Comparison of ENCODE assay signal across 15 mouse cellular contexts in genomic region chr16:87771926-87772325, GRCm38 (mm10).
"Had no signal": no experiment of that assay in that cellular context is flagged by ENCODE, and none has a peak within 500 bp of the region (broad histone marks: within the 10 kb centered on the region; RNA-seq: fewer than 3 reads in every experiment).

No protein-coding gene starts in this region.

- DNase-seq: liver; liver, embryonic 13.5 days; liver, postnatal 0 days; lung, postnatal 14 days; retina, postnatal 1 day; thymus, postnatal 4 days had no signal

- ATAC-seq: hindbrain, postnatal 0 days; liver, postnatal 0 days; midbrain, embryonic 16.5 days had no signal

- H3K4me2 ChIP-seq: limb, embryonic 12.5 days; liver, embryonic 13.5 days; lung, embryonic 15.5 days; midbrain, embryonic 12.5 days; neural tube, embryonic 13.5 days had no signal

- H3K9ac ChIP-seq: limb, embryonic 12.5 days; liver, embryonic 13.5 days; liver, postnatal 0 days; lung, embryonic 15.5 days; midbrain, embryonic 12.5 days; neural tube, embryonic 13.5 days had no signal

- H3K27ac ChIP-seq: hindbrain, postnatal 0 days; layer of hippocampus, adult 2 months; limb, embryonic 12.5 days; liver, embryonic 13.5 days; lung, embryonic 15.5 days; macrophage; midbrain, embryonic 12.5 days; neural tube, embryonic 13.5 days had no signal

- H3K4me3 ChIP-seq: layer of hippocampus, adult 2 months; limb, embryonic 12.5 days; liver, embryonic 13.5 days; lung, embryonic 15.5 days; megakaryocyte, embryonic 14.5 days; midbrain, embryonic 12.5 days; neural tube, embryonic 13.5 days had no signal

- H3K27me3 ChIP-seq: limb, embryonic 12.5 days; liver, embryonic 13.5 days; lung, embryonic 15.5 days; megakaryocyte, embryonic 14.5 days; midbrain, embryonic 12.5 days; neural tube, embryonic 13.5 days had no signal

- H3K36me3 ChIP-seq: limb, embryonic 12.5 days; liver, embryonic 13.5 days; lung, embryonic 15.5 days; midbrain, embryonic 12.5 days; neural tube, embryonic 13.5 days had no signal

- H3K4me1 ChIP-seq: limb, embryonic 12.5 days; liver, embryonic 13.5 days; lung, embryonic 15.5 days; megakaryocyte, embryonic 14.5 days; midbrain, embryonic 12.5 days; neural tube, embryonic 13.5 days had no signal

- H3K9me3 ChIP-seq: limb, embryonic 12.5 days; liver, embryonic 13.5 days; lung, embryonic 15.5 days; megakaryocyte, embryonic 14.5 days; midbrain, embryonic 12.5 days; neural tube, embryonic 13.5 days had no signal
